Mouse (Mus musculus) common myeloid progenitor, adult 5-6 weeks (primary cell): Measurements from ENCODE around the gene Npas4. TPM values are rescaled to one million over a fixed set of nuclear protein-coding genes. Genes with fewer than 3 reads are reported as not detected.
A peak's percentile ranks its signal among the peaks of the same experiment; 100 is the strongest.
"Not testable (repeated sequence)": the region's sequence is repeated elsewhere in the genome, so short reads cannot be mapped to it uniquely, and the experiment has no call there.

Experiments
- ATAC-seq: replicated peaks from 2 replicates; pipeline ENCODE4 v1.8.0; 2016; ENCODE audit warnings: low read depth, mild to moderate bottlenecking, moderate TSS enrichment, inconsistent platforms; ENCODE audit not compliant: poor library complexity, severe bottlenecking
- total RNA-seq: library from RNA; stranded (forward); fragments of 200-1000, 187-1606 nt; gene quantifications from 2 replicates; pipeline ENCODE4 v1.2.3, GENCODE M21; 2017

Npas4 gene
- total RNA-seq, 1 experiment from 2014 or later: not detected

- 0 out of 2 replicates have a peak, but pooled peaks have one; percentile 18 for ATAC-seq
Measured at GRCm38 (mm10) chr19:4999445-5000140, 9.5 kb upstream of the Npas4 start.

GRCm38 (mm10) chr19:4994043-4994442, 3.9 kb upstream of the Npas4 start:
- no peak for ATAC-seq

GRCm38 (mm10) chr19:4992904-4993303, 2.8 kb upstream of the Npas4 start:
- peak; percentile 69 for ATAC-seq

DNA sequence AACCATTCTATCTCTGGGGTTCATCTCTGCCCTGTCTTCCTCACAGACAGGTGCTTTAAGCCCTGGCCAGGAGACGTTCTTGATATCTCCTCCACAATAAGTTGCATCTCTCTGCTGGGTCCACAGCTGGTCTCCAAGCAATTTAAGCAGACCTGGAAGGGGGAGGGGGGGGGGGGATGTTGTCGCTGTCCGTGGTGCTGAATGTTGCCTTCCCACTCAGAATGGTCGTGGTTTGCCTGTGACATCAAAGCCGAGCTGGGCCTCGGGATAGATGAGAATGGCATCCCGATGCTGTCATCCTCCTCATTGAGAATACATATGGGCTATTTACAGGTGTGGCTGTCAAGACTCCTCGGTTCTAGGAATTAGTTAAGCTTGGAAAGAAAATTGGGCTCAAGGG, 2.3 kb upstream of the Npas4 start:
- no peak for ATAC-seq

DNA sequence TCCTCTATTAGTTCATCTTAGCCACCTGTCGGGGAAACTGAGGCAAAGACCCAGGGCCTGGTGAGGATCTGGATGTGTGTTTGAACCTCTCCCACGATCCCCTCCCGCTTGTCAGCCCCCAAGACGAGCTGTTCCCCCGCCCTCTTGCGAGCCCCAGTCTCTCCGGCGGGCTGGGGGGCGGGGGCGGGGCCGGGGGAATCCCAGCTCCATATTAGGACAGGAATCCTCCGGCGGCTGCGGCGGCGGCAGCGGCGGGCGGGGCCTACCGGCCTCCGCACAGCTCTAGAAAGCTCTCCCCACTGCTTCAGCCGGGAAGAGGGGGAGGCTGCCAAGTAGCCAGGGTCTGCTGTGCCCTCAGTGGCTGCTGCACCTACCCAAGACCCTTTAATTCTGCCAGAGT, 600 bp upstream of the Npas4 start:
- ATAC-seq: no peak

DNA sequence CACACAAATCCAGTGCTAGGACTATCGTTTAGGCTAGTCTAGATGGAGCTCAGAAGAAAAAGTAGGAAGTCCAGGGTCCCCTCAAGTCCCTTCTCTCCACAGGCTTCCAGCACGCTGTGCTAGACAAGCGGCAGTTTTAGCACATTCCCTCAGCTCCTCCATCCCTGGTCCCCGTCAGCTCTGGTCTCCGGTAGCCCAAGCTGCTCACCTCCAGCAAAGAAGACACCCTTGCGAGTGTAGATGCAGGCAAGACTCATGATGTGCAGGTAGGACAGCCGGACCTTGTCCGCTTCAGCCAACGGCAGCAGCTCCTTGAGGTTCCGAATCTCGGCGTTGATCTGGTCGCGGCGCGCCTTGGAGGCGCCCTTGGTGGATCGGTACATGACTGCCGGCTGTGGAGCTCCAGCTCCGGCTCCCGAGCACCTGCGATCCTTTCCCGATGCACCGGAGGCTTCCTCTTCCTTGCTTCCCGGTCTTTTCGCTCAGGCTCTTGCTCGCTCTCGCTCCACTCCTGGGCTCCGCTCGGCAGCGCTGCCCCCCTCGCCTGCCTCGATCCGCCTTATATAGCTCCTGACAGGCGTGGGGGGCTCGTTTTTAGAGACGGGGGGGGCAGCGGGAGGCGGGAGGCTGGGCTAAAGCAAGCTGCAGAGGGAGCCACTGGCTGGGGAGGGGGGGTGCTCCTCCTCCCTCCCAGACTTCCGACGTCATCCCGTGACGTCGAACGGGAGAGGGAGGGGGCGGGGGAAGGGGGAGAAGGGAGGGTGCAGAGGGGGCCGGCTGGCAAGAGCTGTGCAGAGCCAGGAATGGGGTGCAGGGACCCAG, 471 bp downstream of the Npas4 start:
- ATAC-seq: no peak

GRCm38 (mm10) chr19:4989013-4989412, 1.1 kb downstream of the Npas4 start:
- ATAC-seq: peak; percentile 97

GRCm38 (mm10) chr19:4981767-4982166, 8.3 kb downstream of the Npas4 start:
- ATAC-seq: no peak

GRCm38 (mm10) chr19:4968236-4968635, 21.9 kb downstream of the Npas4 start:
- peak; percentile 84 for ATAC-seq

DNA sequence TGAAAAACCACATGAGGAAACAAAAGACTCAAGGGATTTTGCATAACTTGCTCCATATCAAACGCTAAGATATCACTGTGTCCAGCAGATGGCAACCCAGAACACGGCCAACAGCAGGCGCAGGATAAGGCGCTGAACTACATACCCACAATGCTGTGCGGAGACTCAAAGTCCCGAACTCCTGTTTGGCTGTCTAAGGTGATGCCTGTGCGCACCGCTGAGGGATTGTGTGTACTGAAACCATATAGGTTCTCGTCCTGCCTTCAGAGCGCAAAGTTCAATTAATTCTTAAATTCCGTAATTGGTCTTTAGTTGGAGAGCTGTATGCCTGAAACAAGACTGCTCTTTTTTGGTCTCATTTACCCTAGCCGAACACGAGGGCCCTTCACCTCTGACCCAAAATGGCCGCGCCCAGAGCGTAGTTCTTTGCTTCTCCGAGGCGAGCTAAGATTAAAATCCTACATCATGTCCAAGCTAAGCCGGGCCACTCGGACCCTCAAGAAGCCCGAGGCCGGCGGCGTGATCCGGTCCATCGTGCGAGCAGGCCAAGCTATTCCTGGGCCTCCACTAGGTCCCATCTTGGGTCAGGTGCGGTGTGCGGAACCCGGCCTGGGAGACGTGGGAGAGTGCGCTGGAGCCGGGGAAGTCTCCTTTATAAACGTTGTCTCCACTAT, 28.1 kb downstream of the Npas4 start, which contains the start of gene Mrpl11:
Gene Mrpl11 (plus strand): TSS at position 220 of the 674 bp plus-strand sequence.
- ATAC-seq: peak; percentile 99

GRCm38 (mm10) chr19:4948641-4949040, 41.5 kb downstream of the Npas4 start:
- not testable (repeated sequence) for ATAC-seq

DNA sequence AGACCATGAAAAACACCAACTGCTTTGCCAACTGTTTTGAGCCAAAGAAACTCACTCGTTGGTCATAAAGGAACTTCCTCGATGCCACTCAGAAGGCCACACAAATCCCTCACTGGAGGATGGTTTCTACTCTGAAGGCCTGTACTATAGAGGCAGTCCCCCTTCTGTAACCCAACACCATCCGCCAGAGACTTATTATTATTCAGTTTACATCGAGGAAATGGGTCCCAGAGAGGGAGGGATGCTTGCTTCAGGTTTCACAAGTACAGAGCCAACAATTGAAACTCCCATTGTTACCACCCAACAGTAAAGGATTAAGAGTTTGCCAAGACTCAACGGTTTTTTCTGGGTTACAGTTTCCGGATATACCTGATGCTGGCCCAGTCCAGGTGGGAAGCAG, 44.6 kb downstream of the Npas4 start:
- ATAC-seq: no peak

DNA sequence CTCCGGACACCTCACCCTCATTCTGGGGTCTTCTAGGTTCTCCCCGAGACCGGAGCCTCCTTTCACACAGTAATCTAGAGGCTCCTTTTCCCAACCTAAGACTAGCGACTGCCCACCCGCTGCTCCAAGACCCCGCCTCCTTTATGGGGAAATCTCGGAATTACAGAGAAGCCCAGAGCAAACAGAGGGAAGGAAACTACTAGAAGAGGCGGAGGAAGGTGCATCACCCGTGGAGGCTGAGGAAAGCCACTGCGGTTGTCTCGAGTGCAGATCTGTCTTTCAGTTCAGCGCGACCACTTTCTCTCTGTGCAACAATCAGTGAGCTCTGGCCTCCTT, 46.9 kb downstream of the Npas4 start:
- no peak for ATAC-seq

- ATAC-seq: peak; percentile 87
Measured at GRCm38 (mm10) chr19:4942551-4943252, 47.4 kb downstream of the Npas4 start, which contains the start of gene Peli3. Gene Peli3 (minus strand): TSS chr19:4943127.

DNA sequence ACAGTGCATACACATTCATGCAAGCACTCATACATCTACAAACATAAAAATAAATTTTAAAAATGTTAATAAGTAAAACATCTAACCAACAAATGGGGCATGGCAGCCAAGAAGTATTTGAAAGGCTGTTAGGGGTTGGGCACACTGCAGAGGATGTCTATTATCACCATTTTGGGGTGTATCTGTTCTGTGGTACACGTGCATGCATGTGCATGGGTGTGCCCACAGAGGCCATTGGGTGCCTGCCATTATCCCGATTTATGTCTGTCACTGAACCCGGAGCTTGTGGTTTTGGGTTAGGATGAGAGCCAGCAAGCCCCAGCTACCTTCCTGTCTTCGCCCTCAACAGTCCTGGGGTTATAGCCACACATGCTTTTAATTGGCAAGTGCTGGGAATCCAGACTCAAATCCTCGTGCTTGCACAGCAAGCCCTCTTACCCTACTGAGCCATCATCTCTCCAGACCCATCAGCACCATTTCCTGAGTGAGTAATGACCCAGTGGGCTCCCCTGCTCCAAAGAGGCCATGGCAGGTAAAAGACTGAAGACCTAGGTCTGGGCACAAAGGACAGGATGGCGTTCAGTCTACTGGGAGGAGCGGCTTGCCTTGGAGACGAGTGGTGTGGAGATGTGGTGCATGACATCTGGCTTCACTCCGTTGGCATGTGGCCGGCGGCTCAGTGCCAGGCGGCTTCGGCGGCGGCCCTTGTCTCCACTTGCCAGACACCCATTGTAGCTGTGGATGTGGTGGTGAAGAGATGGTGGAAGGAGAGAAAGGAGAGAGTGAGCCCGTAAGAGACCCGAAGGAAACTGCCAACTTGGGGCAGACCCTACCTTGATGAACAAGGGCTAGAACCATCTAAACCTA, 52.4 kb downstream of the Npas4 start:
- ATAC-seq: 0 out of 2 replicates have a peak, but pooled peaks have one; percentile 15

GRCm38 (mm10) chr19:4936896-4937295, 53.2 kb downstream of the Npas4 start:
- no peak for ATAC-seq
